19 mouse cellular contexts compared by ENCODE assay signal in the genomic region with DNA sequence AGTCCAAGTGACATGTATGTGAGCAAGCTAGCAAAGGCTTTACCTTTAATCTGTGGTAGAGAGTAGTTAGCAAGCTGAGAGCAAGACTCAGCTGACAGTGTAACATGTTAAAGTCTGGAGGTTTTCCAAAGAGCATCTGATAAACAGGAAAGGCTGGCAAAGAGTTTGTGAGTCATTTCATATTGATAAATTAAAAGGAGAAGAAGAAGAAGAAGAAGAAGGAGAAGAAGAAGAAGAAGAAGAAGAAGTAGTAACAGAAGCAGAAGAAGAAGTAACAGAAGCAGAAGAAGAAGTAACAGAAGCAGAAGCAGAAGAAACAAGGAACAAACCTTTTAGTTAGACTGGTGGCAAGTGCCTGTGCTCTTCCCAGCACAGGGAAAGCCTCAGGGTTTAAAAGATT. TPM values are rescaled to one million over a fixed set of nuclear protein-coding genes. Genes with fewer than 3 reads are reported as not detected.
DNase-seq lines count a peak whose midpoint lies in the region; ATAC-seq and TF ChIP-seq lines count a peak whose summit lies in the region.
"Had no signal": no experiment of that assay in that cellular context is flagged by ENCODE, and none has a peak within 500 bp of the region (broad histone marks: within the 10 kb centered on the region; RNA-seq: fewer than 3 reads in every experiment).

No protein-coding gene starts in this region.

- H3K27me3 ChIP-seq in liver, embryonic 15.5 days = no peaks in the 10 kb centered on the region
- H3K27me3 ChIP-seq in liver, embryonic 12.5 days (replicated peaks) = peaks cover 8% of the 10 kb centered on the region; the same call in 1 of the 2 replicates
- H3K27me3 ChIP-seq in MEL (ENCODE audit: control insufficient read depth in 1 of 2, insufficient read depth in 2 of 2, low read length in 2 of 2) = no peaks in the 10 kb centered on the region
- H3K27me3 ChIP-seq in forebrain, embryonic 10.5 days (ENCODE audit: poor library complexity, severe bottlenecking) = no peaks in the 10 kb centered on the region
- H3K27me3 ChIP-seq: embryonic facial prominence, embryonic 12.5 days; forebrain, embryonic 12.5 days had no signal

- H3K4me3 ChIP-seq in liver, embryonic 15.5 days (replicated peaks) = no peak overlapping the region
- H3K4me3 ChIP-seq in liver, embryonic 12.5 days = no peak overlapping the region
- H3K4me3 ChIP-seq in MEL (ENCODE audit: control insufficient read depth in 1 of 2, insufficient read depth in 1 of 2, low read depth in 2 of 2, low read length in 2 of 2) (peak overlapping the region in 1 of 2 experiments; percentile 58; a peak in 1 of 4 replicates), macrophage (ENCODE audit: inconsistent target) (no peak overlapping the region)
- no peak overlapping the region for H3K4me3 ChIP-seq in forebrain, embryonic 10.5 days
- H3K4me3 ChIP-seq: embryonic facial prominence, embryonic 10.5 days; embryonic facial prominence, embryonic 12.5 days; forebrain, embryonic 12.5 days had no signal

- TF ChIP-seq POLR2A in MEL (IDR thresholded peaks at IDR 0.05; ENCODE audit: control insufficient read depth in 1 of 2, insufficient read depth in 1 of 2, low read depth in 1 of 2, low read length in 2 of 2, poor library complexity in 1 of 2) = no peak

- H3K27ac ChIP-seq in liver, embryonic 15.5 days (replicated peaks) = 0 out of 2 replicates have a peak overlapping the region, but pooled peaks have one; percentile 19
- no peak overlapping the region for H3K27ac ChIP-seq in liver, embryonic 12.5 days
- H3K27ac ChIP-seq in MEL (ENCODE audit: control insufficient read depth, low read depth, low read length) (peak overlapping the region; percentile 23), macrophage (peak overlapping the region; percentile 10; the same call in 1 of the 2 replicates)
- H3K27ac ChIP-seq in forebrain, embryonic 10.5 days = no peak overlapping the region
- H3K27ac ChIP-seq: embryonic facial prominence, embryonic 10.5 days; embryonic facial prominence, embryonic 12.5 days; forebrain, embryonic 12.5 days had no signal

- H3K4me1 ChIP-seq in liver, embryonic 15.5 days (replicated peaks) = peaks cover 22% of the 10 kb centered on the region
- H3K4me1 ChIP-seq in liver, embryonic 12.5 days = peaks cover 21% of the 10 kb centered on the region
- peaks cover 8 to 9% of the 10 kb centered on the region in 2 experiments; a peak in 3 of 4 replicates for H3K4me1 ChIP-seq in MEL (ENCODE audit: control insufficient read depth in 1 of 2, insufficient read depth in 2 of 2, low read length in 2 of 2)
- peaks cover 19% of the 10 kb centered on the region for H3K4me1 ChIP-seq in forebrain, embryonic 10.5 days

- H3K79me2 ChIP-seq in MEL (ENCODE audit: control insufficient read depth, insufficient read depth, low read length, poor library complexity) (peaks cover 29% of the 10 kb centered on the region), macrophage (ENCODE audit: inconsistent target) (peaks cover 30% of the 10 kb centered on the region)

- H3K4me2 ChIP-seq in liver, embryonic 15.5 days = no peak overlapping the region
- no peak overlapping the region for H3K4me2 ChIP-seq in liver, embryonic 12.5 days
- H3K4me2 ChIP-seq: embryonic facial prominence, embryonic 12.5 days; forebrain, embryonic 12.5 days had no signal

- no peak for ATAC-seq in liver, embryonic 15.5 days (ENCODE audit: insufficient read depth)
- ATAC-seq in liver, embryonic 12.5 days = no peak
- ATAC-seq: forebrain, embryonic 14.5 days; forebrain, embryonic 16.5 days had no signal

- no peak for TF ChIP-seq RAD21 in MEL (IDR thresholded peaks at IDR 0.05; ENCODE audit: low read depth, low read length)

- DNase-seq in MEL (ENCODE audit: low read depth, low spot score) (peak; percentile 69), MEL-GATA-1-ER (ENCODE audit: extremely low read depth, low read depth) (peak; percentile 45)
- DNase-seq in forebrain, embryonic 10.5 days (ENCODE audit: extremely low spot score, low spot score) = no peak
- no peak for DNase-seq in testis, postnatal 10 days (ENCODE audit: low spot score)
- DNase-seq: adrenal gland, adult 2 months; adrenal gland, postnatal 10 days; adrenal gland, postnatal 25 days; cerebellum, adult 11-12 months; cerebellum, adult 2 months; cerebellum, adult 9-11 months; cerebellum, postnatal 25 days had no signal

- no peak overlapping the region for H3K9ac ChIP-seq in liver, embryonic 15.5 days
- no peak overlapping the region for H3K9ac ChIP-seq in liver, embryonic 12.5 days
- H3K9ac ChIP-seq in MEL (ENCODE audit: control insufficient read depth, low read depth, low read length, poor library complexity, severe bottlenecking) = no peak overlapping the region
- H3K9ac ChIP-seq: embryonic facial prominence, embryonic 12.5 days; forebrain, embryonic 12.5 days had no signal

- peak; percentile 62 to 77 for TF ChIP-seq EP300 in MEL (IDR thresholded peaks at IDR 0.05; ENCODE audit: low read depth in 1 of 2, low read length in 2 of 2)

- H3K36me3 ChIP-seq in liver, embryonic 15.5 days (replicated peaks) = no peaks in the 10 kb centered on the region
- 0 out of 2 replicates have a peak, but pooled peaks cover 3% of the 10 kb centered on the region for H3K36me3 ChIP-seq in liver, embryonic 12.5 days
- H3K36me3 ChIP-seq in MEL (ENCODE audit: control insufficient read depth in 1 of 2, insufficient read depth in 2 of 2, low read length in 2 of 2) = peaks cover 3 to 16% of the 10 kb centered on the region in 2 experiments; a peak in 2 of 4 replicates
- no peaks in the 10 kb centered on the region for H3K36me3 ChIP-seq in macrophage (ENCODE audit: inconsistent target)
- no peaks in the 10 kb centered on the region for H3K36me3 ChIP-seq in forebrain, embryonic 10.5 days (replicated peaks)
- H3K36me3 ChIP-seq: embryonic facial prominence, embryonic 10.5 days; embryonic facial prominence, embryonic 12.5 days; forebrain, embryonic 12.5 days had no signal

- no peak for TF ChIP-seq CTCF in MEL (IDR thresholded peaks at IDR 0.05 in 2 of 3, conservative IDR thresholded peaks at IDR 0.05 in 1 of 3; ENCODE audit: control insufficient read depth in 1 of 3, insufficient read depth in 1 of 3, low read depth in 2 of 3, low read length in 3 of 3, poor library complexity in 1 of 3, severe bottlenecking in 1 of 3)

- H3K9me3 ChIP-seq in liver, embryonic 15.5 days (replicated peaks) = no peaks in the 10 kb centered on the region
- no peaks in the 10 kb centered on the region for H3K9me3 ChIP-seq in liver, embryonic 12.5 days (replicated peaks)
- no peaks in the 10 kb centered on the region for H3K9me3 ChIP-seq in MEL (replicated peaks; ENCODE audit: insufficient read depth, low read length)
- H3K9me3 ChIP-seq in forebrain, embryonic 10.5 days = no peaks in the 10 kb centered on the region
- H3K9me3 ChIP-seq: embryonic facial prominence, embryonic 10.5 days; embryonic facial prominence, embryonic 12.5 days; forebrain, embryonic 12.5 days had no signal

TF ChIP-seq in MEL, 35 proteins besides CTCF, POLR2A, EP300 and RAD21 (continues in another document):
- TF ChIP-seq ETS1 (IDR thresholded peaks at IDR 0.05; ENCODE audit: low read depth, low read length) (peak; percentile 89), TBP (IDR thresholded peaks at IDR 0.05; ENCODE audit: low read depth, low read length) (0 out of 2 replicates have a peak, but pooled peaks have one; percentile 19), SIN3A (IDR thresholded peaks at IDR 0.05; ENCODE audit: low read length) (peak; percentile 63), GABPA (IDR thresholded peaks at IDR 0.05; ENCODE audit: low read depth, low read length) (no peak)

RNA-seq across cellular contexts. Expression of a gene that starts 1.6 kb away (rescaled TPM):
- polyA plus RNA-seq in liver, embryonic 15.5 days (2015; fragmentation: Nextera tagmentation; extraction: Ambion mirVana) = 25.1 and 25.5 TPM in 2 replicates
- 40.8 and 45.1 TPM in 2 replicates for polyA plus RNA-seq in liver, embryonic 12.5 days (2016; fragmentation: Nextera tagmentation; extraction: Ambion mirVana)
- total RNA-seq in MEL (2012; rRNA removed) = 56.2 and 58.3 TPM in 2 replicates
- polyA plus RNA-seq in MEL (2012; ENCODE audit: insufficient read depth in 1 of 2, insufficient read length in 2 of 2, low read depth in 1 of 2, low replicate concordance in 2 of 2, missing spikeins in 1 of 2) = 10 to 100 TPM in 1 of 2 experiments, not detected in 1; 57.4 TPM
- 10 to 100 TPM; 22.7 to 86.7 (median 45.4) TPM for total RNA-seq in macrophage (2018; cell fraction: chromatin; rRNA removed)
- 10 to 100 TPM; 27.8 to 64.5 (median 42.7) TPM for total RNA-seq in macrophage (2018; cell fraction: cytosol; rRNA removed)
- 10 to 100 TPM; 27.6 to 95.1 (median 53.0) TPM for total RNA-seq in macrophage (2018; cell fraction: nucleus; rRNA removed)
- polyA plus RNA-seq in macrophage (2018) = 51.0 to 58.9 TPM (median 54.2 TPM) in 3 replicates
- polyA plus RNA-seq in forebrain, embryonic 10.5 days (2016; fragmentation: Nextera tagmentation; extraction: Ambion mirVana) = 37.0 and 38.5 TPM in 2 replicates

RNA-seq across cellular contexts. Expression of a gene that starts 48.4 kb away (rescaled TPM):
- polyA plus RNA-seq in liver, embryonic 15.5 days (2015; fragmentation: Nextera tagmentation; extraction: Ambion mirVana) = 221 and 222 TPM in 2 replicates
- 284 and 289 TPM in 2 replicates for polyA plus RNA-seq in liver, embryonic 12.5 days (2016; fragmentation: Nextera tagmentation; extraction: Ambion mirVana)
- 139 and 185 TPM in 2 replicates for total RNA-seq in MEL (2012; rRNA removed)
- 100 to 1,000 TPM; 229 to 682 TPM for polyA plus RNA-seq in MEL (2012; ENCODE audit: insufficient read depth in 1 of 2, insufficient read length in 2 of 2, low read depth in 1 of 2, low replicate concordance in 2 of 2, missing spikeins in 1 of 2)
- total RNA-seq in macrophage (2018; cell fraction: chromatin; rRNA removed) = 10 to 100 TPM in 2 of 26 experiments, 1 to 10 TPM in 20, under 1 TPM in 4; 0.57 to 31.0 (median 3.5) TPM
- 1 to 10 TPM; 1.9 to 9.2 (median 3.3) TPM for total RNA-seq in macrophage (2018; cell fraction: cytosol; rRNA removed)
- 10 to 100 TPM in 1 of 26 experiments, 1 to 10 TPM in 25; 1.4 to 16.0 (median 3.4) TPM for total RNA-seq in macrophage (2018; cell fraction: nucleus; rRNA removed)
- polyA plus RNA-seq in macrophage (2018) = 1.8 to 7.7 TPM (median 6.2 TPM) in 3 replicates
- 495 and 524 TPM in 2 replicates for polyA plus RNA-seq in forebrain, embryonic 10.5 days (2016; fragmentation: Nextera tagmentation; extraction: Ambion mirVana)

RNA-seq across cellular contexts. Expression of a gene that starts 59.1 kb away (rescaled TPM):
- 26.5 and 31.0 TPM in 2 replicates for polyA plus RNA-seq in liver, embryonic 15.5 days (2015; fragmentation: Nextera tagmentation; extraction: Ambion mirVana)
- 45.3 and 47.4 TPM in 2 replicates for polyA plus RNA-seq in liver, embryonic 12.5 days (2016; fragmentation: Nextera tagmentation; extraction: Ambion mirVana)
- total RNA-seq in MEL (2012; rRNA removed) = 32.2 and 33.3 TPM in 2 replicates
- polyA plus RNA-seq in MEL (2012; ENCODE audit: insufficient read depth in 1 of 2, insufficient read length in 2 of 2, low read depth in 1 of 2, low replicate concordance in 2 of 2, missing spikeins in 1 of 2) = 10 to 100 TPM in 1 of 2 experiments, not detected in 1; 48.8 TPM
- 1 to 10 TPM in 19 of 26 experiments, under 1 TPM in 3, not detected in 4; 0.77 to 10.0 (median 3.6) TPM for total RNA-seq in macrophage (2018; cell fraction: chromatin; rRNA removed)
- total RNA-seq in macrophage (2018; cell fraction: cytosol; rRNA removed) = 1 to 10 TPM in 24 of 26 experiments, under 1 TPM in 2; 0.90 to 2.4 (median 1.5) TPM
- total RNA-seq in macrophage (2018; cell fraction: nucleus; rRNA removed) = 10 to 100 TPM in 1 of 26 experiments, 1 to 10 TPM in 14, under 1 TPM in 7, not detected in 4; 0.46 to 16.3 (median 1.5) TPM
- 0.86 to 7.4 TPM (median 4.3 TPM) in 3 replicates for polyA plus RNA-seq in macrophage (2018)
- 73.4 and 74.5 TPM in 2 replicates for polyA plus RNA-seq in forebrain, embryonic 10.5 days (2016; fragmentation: Nextera tagmentation; extraction: Ambion mirVana)

Comparison
In these comparisons a context has a peak if more than half of its experiments do, and no peak if none do; other contexts are left out.
1. H3K27ac ChIP-seq: peak in liver, embryonic 15.5 days (single experiment), MEL (single experiment) and macrophage (single experiment); none in liver, embryonic 12.5 days (single experiment) and forebrain, embryonic 10.5 days (single experiment).
2. DNase-seq: peak in MEL (single experiment) and MEL-GATA-1-ER (single experiment); none in forebrain, embryonic 10.5 days (single experiment) and testis, postnatal 10 days (single experiment).
3. RNA of a gene that starts 48.4 kb away (polyA plus RNA-seq): 229 to 682 TPM in MEL, 495 to 524 TPM in forebrain, embryonic 10.5 days, 284 to 289 TPM in liver, embryonic 12.5 days and 221 to 222 TPM in liver, embryonic 15.5 days; 1.8 to 7.7 TPM in macrophage; every median in the first group is over 10 times any median in the second.